Mouse (Mus musculus) layer of hippocampus, postnatal 10 days (tissue): Measurements from ENCODE around the gene Dnase1l3. TPM values are rescaled to one million over a fixed set of nuclear protein-coding genes. Genes with fewer than 3 reads are reported as not detected.

Source experiments
- DNase-seq, 2 experiments: peaks; one replicate each; pipeline ENCODE4 v3.0.0; 2021; ENCODE audit warnings: low spot score in 2 of 2
- long read RNA-seq: library from polyadenylated mRNA; stranded (forward); transcript quantifications from one replicate; pipeline ENCODE4 v2.0.0, GENCODE M21; 2023
- total RNA-seq, 2 experiments: library from RNA; stranded (reverse); gene quantifications; 2 replicates each; pipeline ENCODE4 v1.2.3; 2021

The Dnase1l3 gene
- under 1 TPM in 1 of 2 experiments, not detected in 1; 0.07 TPM for total RNA-seq
- long read RNA-seq: 0 reads

GRCm38 (mm10) chr14:7994271-7994767 is at the start of gene Dnase1l3:
Gene Dnase1l3, minus strand, starts transcription at chr14:7994573.
- DNase-seq: peak; percentile 40 to 47

DNA sequence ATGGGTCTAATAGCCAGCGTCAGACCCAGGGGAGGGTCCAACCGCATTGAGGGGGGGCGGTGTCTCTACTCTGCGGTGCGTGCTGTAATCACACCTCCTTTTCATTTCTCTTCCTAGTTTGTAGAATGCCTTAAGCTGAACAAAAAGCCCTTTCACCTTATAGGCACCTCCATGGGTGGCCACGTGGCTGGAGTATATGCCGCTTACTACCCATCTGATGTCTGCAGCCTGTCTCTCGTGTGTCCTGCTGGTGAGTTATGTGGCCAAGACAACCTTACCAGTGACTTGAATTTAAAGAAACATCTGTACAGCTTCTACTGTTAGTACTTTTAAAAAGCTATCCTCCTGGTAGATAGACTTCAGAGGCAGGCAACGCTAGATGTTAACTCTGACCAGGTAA is 48.2 kb upstream of the Dnase1l3 start:
- no peak for DNase-seq

DNA sequence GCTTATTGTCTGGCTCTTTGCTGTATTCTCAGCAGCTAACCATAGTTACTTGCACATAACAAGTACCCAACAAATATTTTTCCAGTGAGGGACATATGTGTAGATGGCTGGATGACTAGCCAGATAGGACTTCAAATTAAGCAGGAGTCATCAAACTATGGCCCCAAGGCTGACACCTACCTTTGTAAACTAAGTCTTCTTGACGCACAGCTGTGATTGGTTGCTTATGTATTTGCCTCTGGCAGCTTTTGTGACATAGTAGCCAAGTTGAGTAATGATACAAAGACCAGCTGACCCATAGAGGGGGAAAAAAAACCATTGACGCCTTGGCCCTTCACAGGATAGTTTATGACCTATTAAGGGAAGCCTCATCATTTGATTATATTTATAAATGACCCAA is 47.7 kb upstream of the Dnase1l3 start:
- no peak for DNase-seq

- no peak for DNase-seq
Observed at GRCm38 (mm10) chr14:8040911-8041678, 46.7 kb upstream of the Dnase1l3 start.

- no peak for DNase-seq
Observed at GRCm38 (mm10) chr14:8040179-8040578, 45.8 kb upstream of the Dnase1l3 start.

DNA sequence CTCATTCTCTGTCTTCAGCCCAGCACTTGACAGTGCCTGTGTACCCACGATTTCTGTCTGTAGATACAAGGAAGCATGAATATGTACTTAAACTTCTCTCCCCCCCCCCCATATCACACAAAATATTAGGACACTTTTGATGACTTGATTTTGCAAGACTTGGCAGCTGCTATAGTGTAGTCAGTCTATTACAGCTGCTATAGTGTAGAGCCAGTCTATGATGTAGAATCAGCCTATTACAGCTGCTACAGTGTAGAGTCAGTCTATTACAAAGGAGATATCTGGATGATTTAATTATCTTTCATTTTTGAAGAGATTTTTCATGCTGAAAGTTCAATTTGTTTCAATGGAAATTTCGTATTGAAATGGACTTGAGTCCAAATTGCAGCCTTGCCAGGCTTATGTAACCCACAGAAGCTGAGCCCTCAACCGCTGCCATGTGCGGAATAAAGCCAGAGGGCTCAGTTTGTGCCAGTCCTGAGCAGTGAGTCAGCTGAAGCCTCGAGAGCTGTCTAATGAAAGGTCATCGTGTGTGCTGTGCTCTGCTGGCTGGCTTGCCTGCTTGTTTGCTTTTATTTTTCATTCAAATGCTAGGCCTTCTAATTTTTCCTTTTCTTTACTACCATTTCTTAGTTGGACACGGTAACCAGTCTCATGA is 44.5 kb upstream of the Dnase1l3 start:
- DNase-seq: peak; percentile 53 to 68

DNA sequence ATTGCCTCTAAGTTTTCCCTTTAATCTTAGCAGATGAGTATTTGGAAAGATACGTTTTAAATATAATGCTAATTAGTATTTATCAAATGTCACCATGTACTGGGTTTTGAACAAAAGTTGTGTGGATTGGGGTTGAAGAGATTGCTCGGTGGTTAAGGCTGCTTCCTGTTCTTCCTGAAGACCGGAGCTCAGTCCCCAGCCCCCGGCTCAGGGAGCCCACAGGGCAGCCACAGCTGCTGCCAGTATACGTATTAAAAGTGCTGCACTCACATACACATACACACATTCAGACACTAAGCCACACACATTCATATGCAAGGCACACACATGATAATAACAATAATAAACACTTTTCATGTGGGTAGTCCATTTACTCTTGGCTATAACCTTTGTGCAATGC is 43.8 kb upstream of the Dnase1l3 start:
- DNase-seq: no peak

- DNase-seq: no peak
Observed at GRCm38 (mm10) chr14:8036406-8036805, 42.0 kb upstream of the Dnase1l3 start.

DNA sequence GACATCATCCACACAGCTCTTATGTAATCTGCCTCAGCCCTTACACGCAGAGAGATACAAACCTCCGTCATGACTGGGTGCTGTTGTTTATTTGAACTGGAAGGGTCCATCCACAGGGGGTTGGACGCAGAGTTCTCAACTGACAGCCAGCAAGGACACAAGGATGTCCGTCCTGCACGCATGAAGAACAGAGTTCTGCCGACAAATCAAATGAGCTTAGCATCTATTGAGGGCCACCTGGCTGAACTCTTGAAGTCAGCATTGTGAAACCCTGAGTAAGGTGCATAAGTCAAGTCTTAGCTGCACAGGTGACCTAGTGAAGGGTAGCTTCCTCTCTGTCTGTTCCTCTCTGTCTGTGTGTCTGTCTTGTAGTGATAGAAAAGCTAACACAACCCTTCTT is 41.6 kb upstream of the Dnase1l3 start:
- no peak for DNase-seq

- DNase-seq: no peak
Observed at GRCm38 (mm10) chr14:8034561-8034960, 40.2 kb upstream of the Dnase1l3 start.

DNA sequence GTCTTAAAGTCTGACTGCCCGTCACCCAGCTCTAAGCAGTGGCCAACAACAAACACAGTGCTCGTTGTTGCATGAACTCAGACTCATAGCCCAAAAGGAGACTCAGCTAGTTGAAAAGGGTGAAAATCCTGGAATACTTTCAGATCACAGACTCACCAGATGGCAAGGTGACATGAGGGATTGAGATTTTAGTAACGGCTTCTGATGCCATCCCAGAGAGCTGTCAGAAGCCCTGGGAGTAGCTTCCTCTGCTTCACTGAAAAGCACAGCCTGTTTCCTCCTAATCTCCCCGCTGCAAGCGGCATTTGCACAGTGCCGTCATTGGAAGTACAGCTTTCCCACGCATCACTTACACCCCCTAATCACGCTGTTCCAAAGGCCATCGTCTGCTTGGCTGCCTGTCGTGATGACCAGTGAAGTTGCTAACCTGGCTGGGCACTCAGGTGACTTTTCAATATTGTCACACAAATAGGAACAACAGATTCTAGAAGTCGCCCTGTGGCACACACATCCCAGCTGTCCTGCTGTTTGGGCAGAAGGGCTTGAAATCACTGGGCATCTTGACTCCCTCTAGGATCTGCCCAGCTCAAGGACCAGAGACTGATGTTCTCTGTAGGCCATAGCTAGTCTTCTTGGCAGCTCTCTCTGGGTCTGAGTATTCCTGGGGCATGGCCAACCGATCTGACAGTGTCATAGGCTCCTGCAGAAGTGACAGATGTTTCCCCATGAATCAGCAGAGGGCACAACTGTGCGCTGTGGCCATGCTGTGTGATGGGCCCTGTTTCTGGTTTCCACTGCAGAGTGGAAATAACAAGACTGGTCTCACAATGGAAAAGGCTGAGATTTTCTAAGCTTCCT is 37.9 kb upstream of the Dnase1l3 start:
- DNase-seq: peak; percentile 25 to 37

DNA sequence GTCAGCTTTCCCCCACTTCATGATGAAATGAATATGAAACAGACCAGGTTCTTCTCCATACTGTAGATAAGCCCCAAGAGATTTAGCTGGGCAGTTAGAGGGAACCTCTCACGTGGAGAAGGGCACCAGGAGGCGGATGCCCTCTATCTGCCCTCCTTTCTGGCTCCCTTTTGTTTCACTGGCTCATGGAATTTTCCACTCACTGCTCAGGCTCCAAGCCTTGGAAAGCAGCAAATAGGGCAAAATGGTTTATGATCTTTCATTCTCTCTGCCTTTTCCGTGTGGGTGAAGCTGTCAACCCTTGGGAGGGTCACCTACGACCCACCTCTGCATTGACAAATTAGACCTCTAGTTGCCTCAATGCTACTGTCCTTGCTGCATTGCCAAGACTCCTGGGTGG is 36.2 kb upstream of the Dnase1l3 start:
- DNase-seq: no peak

DNA sequence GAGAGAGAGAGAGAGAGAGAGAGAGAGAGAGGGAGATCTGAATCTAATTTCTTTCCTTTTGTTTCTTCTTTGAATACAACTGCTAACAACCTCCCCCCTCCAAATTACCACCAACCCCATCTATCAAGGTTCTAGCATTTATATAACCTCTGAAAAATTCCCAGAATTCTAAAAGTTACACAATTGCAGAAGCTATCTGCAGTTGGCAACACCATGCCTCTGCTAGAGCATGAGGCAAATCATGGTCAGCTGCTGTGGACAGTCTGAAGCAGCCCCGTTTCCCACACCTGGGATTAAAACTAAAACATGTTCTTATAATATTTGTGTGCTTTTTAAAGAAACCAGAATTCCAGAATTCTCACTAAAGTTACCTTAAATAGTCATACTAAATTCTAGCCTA is 35.4 kb upstream of the Dnase1l3 start:
- no peak for DNase-seq

DNA sequence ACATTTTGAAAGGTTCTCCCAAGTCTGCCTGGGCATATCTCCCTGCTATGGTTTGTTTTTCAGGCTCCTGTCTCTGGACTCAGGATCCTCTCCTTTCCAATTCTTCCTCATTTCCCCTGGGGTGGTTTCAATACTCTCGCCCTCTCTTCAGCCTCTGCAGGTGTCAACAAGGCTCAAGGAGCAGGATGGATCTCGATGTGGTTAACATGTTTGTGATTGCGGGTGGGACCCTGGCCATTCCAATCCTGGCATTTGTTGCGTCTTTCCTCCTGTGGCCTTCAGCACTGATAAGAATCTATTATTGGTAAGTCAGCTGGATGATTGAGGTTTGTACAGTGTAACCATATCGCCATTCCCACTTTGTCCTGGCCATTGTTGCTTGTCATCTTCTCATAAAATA is 33.7 kb upstream of the Dnase1l3 start:
- DNase-seq: no peak

DNA sequence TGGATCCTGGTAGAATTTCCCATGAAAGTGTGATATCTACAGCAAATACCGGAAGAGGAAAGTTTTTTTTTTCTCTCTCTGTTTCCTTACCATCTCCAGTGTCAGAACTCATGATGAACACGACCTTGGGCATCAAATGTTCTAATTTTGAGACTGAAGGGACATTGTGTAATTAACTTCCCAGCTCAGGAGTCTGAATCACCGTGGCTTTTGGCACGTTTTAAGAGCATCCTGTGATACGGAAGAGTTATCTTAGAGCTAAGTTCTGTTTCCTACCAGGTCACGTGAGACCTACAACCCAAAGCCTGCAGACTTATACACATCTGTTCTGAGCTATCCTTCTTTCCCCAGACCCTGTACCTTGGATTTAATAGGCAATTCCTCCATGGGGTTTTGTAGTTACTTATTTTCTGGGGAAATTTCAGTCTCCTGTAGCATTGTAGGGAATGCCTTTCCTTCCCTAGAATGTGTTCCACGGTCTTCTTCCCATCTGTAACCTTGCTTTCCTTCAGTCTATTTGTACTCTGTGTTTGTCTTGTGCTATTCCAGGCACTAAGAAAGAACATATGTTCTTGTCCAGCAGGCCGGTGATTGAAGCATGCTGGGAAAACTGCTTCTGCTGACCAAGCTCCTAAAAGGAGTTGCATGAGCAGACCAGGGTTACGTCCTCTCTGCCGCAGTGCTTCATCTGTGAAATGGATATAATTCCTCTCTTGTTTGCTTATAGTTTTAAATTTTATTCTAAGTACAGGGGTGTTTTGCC is 32.6 kb upstream of the Dnase1l3 start:
- DNase-seq: no peak

DNA sequence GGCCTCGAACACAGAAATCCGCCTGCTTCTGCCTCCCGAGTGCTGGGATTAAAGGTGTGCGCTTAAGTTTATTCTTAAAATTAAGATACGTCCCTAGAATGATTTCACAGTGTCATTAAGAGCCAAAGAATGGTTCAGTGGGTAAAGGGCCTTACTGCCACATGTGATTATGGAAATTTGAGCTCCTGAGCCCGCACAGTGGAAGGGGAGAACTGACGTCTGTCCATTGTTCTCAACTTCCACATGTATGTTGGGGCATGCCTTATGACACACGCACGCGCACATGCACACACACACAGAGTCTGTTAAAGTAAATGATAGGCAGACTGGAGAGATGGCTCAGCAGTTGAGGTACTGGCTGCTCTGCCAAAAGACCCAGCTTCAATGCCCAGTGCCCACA is 30.6 kb upstream of the Dnase1l3 start:
- no peak for DNase-seq

DNA sequence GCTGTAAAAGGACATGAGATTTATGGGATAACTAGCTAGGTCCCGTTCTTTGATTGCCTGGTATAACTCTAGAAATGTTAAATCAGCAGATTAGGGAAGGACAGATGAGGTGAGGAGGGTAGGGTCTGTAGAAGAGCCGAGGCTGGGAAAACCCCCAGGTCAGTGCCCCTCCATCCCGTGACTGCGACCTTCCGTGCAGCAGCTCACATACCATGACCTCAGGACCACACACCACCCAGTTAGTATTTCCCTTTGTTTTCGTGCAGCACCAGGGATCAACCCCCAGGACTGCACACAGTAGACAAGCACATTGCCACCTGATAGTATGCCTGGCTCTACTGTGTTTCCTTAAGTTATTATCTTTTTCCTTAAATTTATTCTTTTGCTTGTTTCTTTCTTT is 30.1 kb upstream of the Dnase1l3 start:
- DNase-seq: no peak

DNA sequence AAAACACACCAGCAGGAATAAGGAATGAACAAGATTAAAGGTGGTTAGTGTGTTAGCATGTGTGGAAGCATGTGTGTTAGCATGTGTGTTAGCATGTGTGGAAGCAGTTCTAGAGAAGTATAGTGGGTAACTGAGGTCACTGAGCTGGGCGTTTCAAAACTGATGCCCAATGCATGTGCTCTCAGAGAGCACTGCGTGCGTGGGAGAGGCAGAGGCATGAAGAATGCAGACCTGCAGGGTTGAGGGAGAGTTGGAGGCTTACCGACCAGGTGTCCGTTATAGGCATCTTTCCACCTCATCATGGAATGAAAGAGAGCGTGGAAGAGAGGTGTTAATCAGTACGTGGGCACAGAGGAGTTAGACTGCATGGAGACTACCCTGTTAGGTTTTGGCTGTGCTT is 26.2 kb upstream of the Dnase1l3 start:
- no peak for DNase-seq

GRCm38 (mm10) chr14:8020011-8020410 is 25.6 kb upstream of the Dnase1l3 start:
- DNase-seq: no peak

DNA sequence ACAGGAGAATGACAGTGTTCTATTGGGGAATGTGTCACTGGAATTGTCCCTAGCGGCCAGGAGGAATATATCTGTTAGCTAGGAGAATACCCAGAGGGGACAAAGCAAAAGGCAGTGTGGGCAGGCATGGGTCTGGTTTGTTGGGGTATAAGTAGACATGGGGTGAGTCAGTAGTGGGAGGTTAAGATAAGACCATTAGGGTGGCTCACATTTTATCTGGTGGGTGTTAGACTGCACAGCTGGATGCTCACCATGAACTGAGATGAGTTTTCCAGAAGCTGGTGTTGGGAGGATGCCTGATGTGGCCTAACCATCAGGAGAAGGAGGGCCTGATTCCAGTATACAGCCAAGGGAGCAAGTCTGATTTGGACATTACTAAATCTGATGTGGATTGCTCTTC is 22.6 kb upstream of the Dnase1l3 start:
- DNase-seq: no peak

DNA sequence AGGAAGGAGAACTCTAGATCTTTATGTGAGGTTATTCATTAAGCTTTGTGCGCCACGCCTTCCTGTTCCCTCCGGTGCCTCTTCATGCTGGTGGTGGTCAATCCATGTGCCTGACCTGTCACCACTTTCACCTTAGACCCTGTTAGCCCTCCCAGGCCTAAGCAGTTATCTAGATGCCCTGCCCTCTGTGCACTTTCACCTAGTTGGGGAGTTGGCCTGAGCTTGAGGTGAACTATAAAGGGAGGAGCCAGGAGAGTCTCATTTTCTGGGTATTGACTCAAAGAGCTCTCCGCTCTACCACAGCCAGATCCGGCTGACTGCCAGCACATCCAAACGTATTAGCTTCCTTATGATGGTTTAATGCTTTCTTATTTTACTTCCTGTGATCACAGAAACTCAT is 21.9 kb upstream of the Dnase1l3 start:
- DNase-seq: no peak
